Mouse (Mus musculus) megakaryocyte-erythroid progenitor cell, adult 5-6 weeks (primary cell): ENCODE data around the gene Med13. TPM values are rescaled to one million over a fixed set of nuclear protein-coding genes. Genes with fewer than 3 reads are reported as not detected.

Experiments used
- ATAC-seq: replicated peaks from 2 replicates; pipeline ENCODE4 v1.8.0; 2016; ENCODE audit warnings: mild to moderate bottlenecking, inconsistent platforms; ENCODE audit not compliant: severe bottlenecking, poor library complexity, low FRiP score, low TSS enrichment
- total RNA-seq, 2 experiments: library from RNA; stranded (forward) in 1 of 2; stranded (reverse) in 1 of 2; fragments of 200-1000, 215-1000 nt in 1 of 2; fragments of >200 nt in 1 of 2; fragmentation: Nextera tagmentation in 1 of 2; gene quantifications; 2 replicates each; pipeline ENCODE4 v1.2.3; 2014 to 2017

The Med13 gene
- total RNA-seq (2014; fragmentation: Nextera tagmentation) = 39.1 and 40.2 TPM in 2 replicates
- total RNA-seq (2017) = 46.3 and 57.6 TPM in 2 replicates

DNA sequence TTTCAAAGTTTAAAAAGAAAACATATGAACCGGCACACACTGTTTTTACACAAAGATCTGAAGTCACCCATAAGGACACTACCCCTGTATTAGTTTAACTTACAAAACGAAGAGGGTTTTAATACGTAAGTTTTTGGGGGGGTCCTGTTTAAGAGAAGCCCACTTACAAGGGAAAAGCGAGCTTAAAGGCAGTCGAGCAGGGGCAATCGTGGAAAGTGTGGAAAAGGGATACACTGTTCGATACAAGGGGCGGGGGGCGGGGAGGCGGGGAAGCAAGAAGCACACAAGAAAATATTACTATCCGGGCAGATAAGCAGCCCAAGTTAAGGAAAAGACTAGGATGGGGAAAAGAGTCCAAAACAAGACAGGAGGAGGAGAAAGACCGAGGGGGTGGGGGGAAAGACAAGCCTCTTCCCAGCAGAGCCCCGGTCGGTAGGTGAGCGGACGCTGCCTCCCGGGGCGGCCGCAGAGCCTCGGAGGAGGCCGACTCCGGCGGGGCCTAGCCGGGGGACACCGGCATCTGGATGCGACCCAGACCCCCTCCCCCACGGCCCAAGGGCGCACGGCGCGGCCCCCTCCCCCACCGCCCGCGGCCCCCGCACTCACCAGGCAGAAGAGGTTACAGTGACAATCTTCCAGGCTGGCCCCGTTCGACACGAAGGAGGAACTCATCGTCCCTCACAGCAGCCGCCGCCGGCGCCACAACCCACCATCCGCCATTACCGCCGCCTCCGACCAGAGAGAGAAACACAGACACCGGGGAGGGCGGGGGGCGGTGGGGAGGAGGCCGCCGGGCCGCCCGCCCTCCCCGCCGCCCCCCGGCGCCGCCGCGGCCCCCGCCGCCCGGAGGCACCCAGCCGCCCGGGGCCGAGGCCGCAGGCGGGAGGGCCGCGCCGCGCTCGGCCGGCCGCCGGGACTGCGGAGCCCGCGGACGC, at the start of gene Med13:
Gene Med13 (minus strand): TSS at position 749 of the 935 bp plus-strand sequence.
- no peak for ATAC-seq

DNA sequence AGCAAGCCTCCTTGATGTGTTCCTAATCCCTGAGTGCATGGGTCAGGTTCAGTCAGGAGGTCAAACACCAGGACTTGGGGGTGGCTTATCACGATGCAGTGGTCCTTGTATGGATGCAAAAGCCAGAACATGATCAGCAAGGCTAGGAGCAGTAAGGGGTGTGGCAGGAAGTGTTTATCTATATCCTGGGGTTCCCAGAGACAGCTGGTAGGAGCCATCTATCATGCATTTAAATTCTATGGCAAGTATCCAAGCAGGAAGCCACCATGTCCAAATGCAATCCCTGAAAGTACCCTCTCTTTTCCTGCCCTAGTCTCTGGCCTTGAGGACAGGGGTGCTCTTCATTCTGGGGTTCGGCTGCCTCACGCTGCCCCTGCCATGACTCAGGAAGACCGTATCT, 47.2 kb upstream of the Med13 start:
- no peak; the same call in 1 of the 2 replicates for ATAC-seq

DNA sequence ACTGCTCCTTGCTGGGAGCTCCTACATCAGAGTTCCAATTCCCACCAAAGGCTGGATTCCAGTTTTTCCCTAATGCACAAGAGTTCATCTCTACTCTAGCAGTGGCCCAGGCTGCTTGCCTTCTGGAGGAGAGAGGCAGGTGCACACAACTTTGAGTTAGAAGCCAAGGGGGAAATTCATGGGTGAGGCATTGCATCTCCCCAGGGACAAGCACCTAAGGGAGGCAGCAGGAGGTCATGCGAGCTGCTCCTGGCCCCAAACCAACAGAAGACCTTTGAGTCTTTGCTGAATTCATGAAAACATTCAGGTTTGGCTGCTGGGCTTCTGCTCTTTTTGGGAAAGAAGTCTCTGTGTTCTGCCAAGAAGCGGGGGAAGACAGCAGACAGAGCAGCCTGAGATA, 46.4 kb upstream of the Med13 start:
- ATAC-seq = no peak

- ATAC-seq = no peak
Measured at GRCm38 (mm10) chr11:86399241-86400107, 42.1 kb upstream of the Med13 start.

DNA sequence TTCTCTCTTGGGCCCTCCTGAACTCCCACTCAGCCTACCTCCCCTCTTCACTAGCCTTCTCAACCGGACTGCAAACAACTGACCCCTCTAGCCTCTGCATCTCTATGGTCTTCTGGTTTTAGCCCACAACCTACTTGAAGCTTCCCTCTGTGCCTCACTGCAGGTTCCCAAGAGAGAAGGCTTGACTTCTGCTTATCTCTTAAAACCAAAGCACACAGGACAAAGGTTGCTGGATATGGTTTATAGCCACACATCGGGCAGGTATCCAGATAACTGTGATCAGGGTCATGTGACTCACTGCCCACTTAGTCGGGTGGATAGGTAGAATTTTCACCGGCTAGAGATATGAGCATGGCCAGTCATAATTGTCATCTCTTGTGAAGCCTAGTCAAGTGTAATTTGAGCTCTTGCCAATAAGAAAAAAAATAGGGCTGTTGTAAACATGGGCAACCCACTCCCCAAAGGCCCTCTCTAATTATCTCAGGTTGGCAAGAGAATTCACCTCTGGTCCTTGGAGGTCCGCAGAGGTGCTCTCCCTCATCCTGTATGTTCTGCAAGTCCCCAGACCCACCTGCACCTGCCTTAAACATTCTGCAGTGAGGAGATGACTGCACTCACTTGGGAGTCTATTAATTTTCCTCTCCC, 39.7 kb upstream of the Med13 start:
- no peak for ATAC-seq

DNA sequence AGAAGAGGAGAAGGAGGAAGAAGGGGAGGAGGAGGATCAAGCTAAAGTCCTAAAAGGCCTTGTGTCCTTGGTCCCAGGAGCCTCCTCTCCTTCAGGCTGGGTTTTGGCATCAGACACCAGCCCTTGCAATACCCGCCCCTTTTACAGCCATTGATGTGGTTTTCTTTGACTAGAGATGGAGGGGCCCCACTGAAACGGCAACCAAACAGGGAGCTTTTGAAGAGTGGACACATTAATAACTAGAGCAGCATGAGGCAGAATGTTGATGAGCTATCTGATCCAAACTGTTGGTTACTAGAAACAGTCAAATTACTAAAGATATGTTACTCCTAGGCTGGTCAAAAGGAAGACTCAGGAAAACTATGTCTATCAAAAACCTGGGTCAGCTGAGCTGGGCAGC, 39.1 kb upstream of the Med13 start:
- no peak for ATAC-seq

GRCm38 (mm10) chr11:86395513-86396125, 38.2 kb upstream of the Med13 start:
- ATAC-seq = peak; percentile 80

- ATAC-seq = peak; percentile 37; the same call in 1 of the 2 replicates
Measured at GRCm38 (mm10) chr11:86395100-86395499, 37.7 kb upstream of the Med13 start.

GRCm38 (mm10) chr11:86391687-86392086, 34.3 kb upstream of the Med13 start:
- no peak for ATAC-seq

DNA sequence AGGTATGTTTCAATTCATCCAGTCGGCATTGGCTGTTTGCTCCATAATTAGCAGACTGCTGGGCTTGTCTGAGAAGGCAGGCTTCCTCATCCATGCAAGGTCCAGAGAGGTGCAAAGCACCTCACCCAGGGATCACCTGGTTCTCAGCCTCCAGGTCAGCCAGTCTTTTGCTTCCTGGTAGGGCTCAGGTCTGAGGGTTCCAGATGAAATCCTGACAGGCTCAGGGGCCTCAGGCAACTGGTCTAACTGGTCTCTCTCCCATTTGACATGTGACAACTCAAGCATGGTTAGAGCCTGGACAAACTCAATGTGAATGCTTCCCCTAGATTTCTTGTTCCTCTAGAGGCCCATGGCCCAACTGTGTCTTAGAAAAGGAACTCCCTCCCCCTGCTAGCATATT, 32.9 kb upstream of the Med13 start:
- ATAC-seq = no peak

DNA sequence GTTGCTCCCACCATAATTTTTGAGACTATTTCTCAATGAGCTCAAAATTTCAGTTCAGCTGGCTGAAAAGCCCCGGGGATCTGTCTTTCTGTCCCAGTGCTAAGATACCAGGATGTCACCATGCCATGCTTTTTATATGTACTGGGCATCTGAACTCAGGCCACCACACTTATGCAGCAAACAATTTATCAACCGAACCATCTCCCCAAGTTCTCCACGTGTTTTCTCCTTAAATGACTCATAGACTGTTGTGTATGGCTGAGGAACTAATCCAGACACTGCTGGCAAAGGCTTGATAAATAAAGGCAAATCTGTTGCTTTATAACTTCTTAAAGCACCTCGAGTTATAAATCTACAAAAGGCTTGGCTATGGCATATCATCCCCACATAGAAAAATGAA, 32.1 kb upstream of the Med13 start:
- ATAC-seq = no peak

GRCm38 (mm10) chr11:86388821-86389480, 31.5 kb upstream of the Med13 start:
- no peak for ATAC-seq

GRCm38 (mm10) chr11:86387121-86387893, 29.9 kb upstream of the Med13 start:
- ATAC-seq = no peak

GRCm38 (mm10) chr11:86386576-86386975, 29.2 kb upstream of the Med13 start:
- ATAC-seq = no peak

GRCm38 (mm10) chr11:86385710-86386282, 28.4 kb upstream of the Med13 start:
- no peak for ATAC-seq

DNA sequence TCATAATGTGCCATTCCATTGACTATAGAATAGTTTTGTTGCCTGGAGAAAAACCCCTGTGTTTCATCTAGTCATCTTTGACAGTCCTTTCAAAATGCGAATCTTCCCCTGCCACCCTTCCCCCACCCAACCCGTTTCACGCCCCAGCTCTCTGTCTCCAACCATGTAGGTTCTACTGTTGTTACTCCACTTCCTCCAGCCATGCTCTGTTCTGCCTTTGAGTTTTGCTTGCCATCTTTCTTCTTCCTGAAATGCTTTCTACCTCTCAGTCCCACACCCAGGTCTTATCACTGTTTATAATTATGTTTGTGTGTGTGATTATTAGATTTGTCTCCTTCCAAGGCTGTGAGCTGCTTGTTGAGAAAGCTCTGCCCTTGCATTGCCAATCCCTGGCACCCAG, 26.7 kb upstream of the Med13 start:
- no peak for ATAC-seq

GRCm38 (mm10) chr11:86382520-86383157, 25.2 kb upstream of the Med13 start:
- ATAC-seq = peak; percentile 57
